Mouse (Mus musculus): Measurements from ENCODE around the gene Dnmt3a.

The Dnmt3a gene

DNA sequence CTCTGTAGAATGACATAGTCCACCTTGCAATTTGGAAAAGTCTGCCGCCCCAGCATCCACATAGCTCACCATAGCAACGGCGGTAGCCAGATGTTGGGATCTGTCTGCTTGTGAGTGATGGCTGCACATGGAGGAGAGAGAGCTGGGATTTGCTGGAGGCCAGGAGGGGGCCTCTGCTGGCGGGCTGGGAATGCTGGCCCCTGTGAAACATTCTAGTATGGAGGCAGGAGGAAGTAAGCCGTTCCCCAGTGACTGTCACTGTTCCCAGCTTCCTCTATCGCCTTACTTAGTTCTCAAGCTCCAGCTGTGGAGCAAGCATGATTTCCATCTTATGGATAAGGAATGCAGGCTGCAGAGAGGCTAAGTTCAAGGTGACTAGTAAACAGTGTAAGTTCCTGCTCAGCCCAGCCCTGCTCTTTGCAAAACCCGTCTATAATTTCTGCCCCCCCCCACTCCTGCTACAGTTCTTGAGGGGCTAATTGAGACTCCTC lies 37.6 kb downstream of the Dnmt3a start:
- Histone ChIP-seq H3K36me3 (ENCODE audit: control insufficient read depth, insufficient read depth, low read length, poor library complexity, severe bottlenecking) (peaks cover 3% of the 10 kb centered on the region; the same call in 1 of the 2 replicates), H3K27me3 (ENCODE audit: control insufficient read depth, insufficient read depth, low read length, poor library complexity, severe bottlenecking) (no peaks in the 10 kb centered on the region)
- no peak for DNase-seq (ENCODE audit: low read depth, low spot score)

DNA sequence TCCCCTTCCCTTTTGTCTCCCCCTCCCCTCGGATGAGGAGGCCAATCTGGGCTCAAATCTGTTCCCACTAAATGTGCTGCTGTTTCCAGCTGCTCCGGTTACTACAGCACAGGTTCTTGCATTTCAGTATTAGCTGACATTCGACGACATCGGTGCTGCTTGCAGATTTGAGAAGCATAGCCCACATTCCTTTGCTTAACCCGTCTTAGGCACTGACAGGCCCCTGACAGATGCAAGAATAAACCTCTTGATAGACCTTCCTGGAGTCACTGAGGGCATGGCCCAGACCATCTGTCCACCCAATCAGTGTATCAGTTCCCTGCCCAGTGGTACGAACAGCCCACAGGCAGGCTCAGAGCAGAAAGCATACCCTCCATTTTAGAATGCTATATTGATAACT lies 38.1 kb downstream of the Dnmt3a start:
- no peak for DNase-seq (ENCODE audit: low read depth, low spot score)
- Histone ChIP-seq H3K36me3 (ENCODE audit: control insufficient read depth, insufficient read depth, low read length, poor library complexity, severe bottlenecking) (peaks cover 3% of the 10 kb centered on the region; the same call in 1 of the 2 replicates), H3K27me3 (ENCODE audit: control insufficient read depth, insufficient read depth, low read length, poor library complexity, severe bottlenecking) (no peaks in the 10 kb centered on the region)

DNA sequence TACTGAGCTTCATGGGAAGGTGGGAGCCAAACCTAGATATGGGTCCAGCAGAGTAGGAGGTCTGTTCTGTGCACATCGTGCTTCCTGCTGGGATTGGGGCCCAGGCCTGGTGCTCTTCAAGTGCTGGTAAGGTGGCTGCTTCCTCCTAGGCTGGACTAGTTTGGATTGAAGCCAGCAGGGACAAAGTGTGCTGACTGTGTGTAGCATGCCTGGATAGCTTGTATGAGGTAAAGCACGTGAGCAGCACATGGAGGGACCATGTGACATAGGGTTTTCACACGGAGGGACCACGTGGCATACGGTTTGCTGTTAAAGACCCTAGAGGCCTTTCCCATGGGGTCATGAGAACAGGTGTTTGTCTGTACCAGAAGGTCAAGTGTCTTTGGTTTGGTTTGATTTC lies 38.5 kb downstream of the Dnmt3a start:
- Histone ChIP-seq H3K27me3 (ENCODE audit: control insufficient read depth, insufficient read depth, low read length, poor library complexity, severe bottlenecking) (no peaks in the 10 kb centered on the region), H3K36me3 (ENCODE audit: control insufficient read depth, insufficient read depth, low read length, poor library complexity, severe bottlenecking) (peaks cover 2% of the 10 kb centered on the region; the same call in 1 of the 2 replicates)
- DNase-seq (ENCODE audit: low read depth, low spot score), result no peak

DNA sequence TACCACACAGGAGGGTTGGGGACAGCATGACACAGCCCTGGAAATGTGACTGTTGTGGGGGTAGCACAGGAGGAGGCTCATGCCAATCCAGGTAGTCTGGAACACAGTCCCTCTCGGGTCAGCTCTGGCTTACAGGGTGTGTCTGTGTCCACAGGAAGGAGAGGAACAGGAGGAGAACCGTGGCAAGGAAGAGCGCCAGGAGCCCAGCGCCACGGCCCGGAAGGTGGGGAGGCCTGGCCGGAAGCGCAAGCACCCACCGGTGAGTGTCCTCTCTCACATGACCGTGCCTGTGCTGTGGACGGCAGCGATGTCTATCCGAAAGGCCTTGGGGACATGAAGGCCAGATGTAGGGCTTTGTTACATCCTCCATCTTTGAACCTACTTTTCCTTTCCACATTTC lies 43.7 kb downstream of the Dnmt3a start:
- no peaks in the 10 kb centered on the region for H3K36me3 ChIP-seq (ENCODE audit: control insufficient read depth, insufficient read depth, low read length, poor library complexity, severe bottlenecking)
- no peaks in the 10 kb centered on the region for H3K27me3 ChIP-seq (ENCODE audit: control insufficient read depth, insufficient read depth, low read length, poor library complexity, severe bottlenecking)
- DNase-seq (ENCODE audit: low read depth, low spot score), result no peak

DNA sequence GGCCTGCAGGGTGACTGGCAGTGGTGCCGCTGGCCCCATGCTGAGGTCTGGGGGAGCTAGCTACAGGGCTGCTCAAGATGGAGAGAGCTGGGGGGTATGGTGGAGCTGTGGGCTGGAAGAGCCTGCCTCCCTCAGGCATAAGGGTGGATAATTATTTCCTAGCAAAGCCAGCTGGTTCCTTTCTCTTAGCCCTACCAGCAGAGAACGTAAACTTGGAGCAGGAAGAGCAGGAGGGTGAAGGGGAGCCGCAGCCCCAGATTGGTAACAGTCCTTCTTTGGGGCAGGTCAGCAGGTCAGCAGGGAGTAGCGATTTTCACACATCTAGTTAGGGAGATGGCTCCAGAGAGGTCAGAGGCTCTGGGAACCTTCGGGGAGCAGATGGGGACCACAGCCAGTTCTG lies 44.4 kb downstream of the Dnmt3a start:
- Histone ChIP-seq H3K27me3 (ENCODE audit: control insufficient read depth, insufficient read depth, low read length, poor library complexity, severe bottlenecking) (no peaks in the 10 kb centered on the region), H3K36me3 (ENCODE audit: control insufficient read depth, insufficient read depth, low read length, poor library complexity, severe bottlenecking) (no peaks in the 10 kb centered on the region)
- no peak for DNase-seq (ENCODE audit: low read depth, low spot score)

DNA sequence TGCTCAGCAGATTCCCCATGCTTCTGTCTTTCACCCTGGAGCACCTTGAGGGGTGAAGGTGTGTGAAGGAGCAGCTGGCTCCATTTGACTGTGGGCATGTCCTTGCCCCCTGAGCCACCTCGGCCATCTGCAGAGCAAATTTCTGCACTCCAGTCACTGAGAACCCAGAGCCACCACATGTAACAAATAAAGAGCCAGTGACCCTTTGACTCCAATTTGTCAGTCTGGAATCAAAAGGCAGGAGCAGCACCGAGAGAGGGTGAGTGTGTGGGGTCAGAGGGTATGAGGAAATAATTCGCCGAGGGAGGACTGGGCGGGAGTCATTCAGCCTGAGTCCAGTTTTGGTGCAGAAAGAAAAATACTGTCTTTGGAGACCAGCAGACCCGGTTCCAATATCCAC lies 44.9 kb downstream of the Dnmt3a start:
- Histone ChIP-seq H3K36me3 (ENCODE audit: control insufficient read depth, insufficient read depth, low read length, poor library complexity, severe bottlenecking) (no peaks in the 10 kb centered on the region), H3K27me3 (ENCODE audit: control insufficient read depth, insufficient read depth, low read length, poor library complexity, severe bottlenecking) (no peaks in the 10 kb centered on the region)
- DNase-seq (ENCODE audit: low read depth, low spot score), result no peak

DNA sequence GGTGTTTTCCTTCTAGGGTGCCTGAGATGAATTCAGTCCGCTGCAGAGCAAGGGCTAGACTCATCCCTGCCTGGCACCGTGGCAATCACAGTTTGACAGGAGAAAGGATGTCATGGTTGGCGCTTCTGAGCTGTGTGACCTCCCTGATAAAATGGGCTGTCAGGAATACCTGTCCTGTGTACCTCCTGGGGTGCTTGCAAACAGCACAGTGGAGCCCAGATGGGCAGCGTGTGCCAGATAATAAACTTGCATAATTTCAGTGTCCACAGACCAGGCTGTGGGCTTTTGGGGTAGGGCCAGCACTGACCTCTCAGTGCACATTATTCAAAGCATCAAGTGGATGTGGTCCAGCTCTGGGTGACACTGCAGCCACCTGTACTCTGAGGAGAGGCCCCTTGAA lies 45.4 kb downstream of the Dnmt3a start:
- DNase-seq (ENCODE audit: low read depth, low spot score), result no peak
- Histone ChIP-seq H3K36me3 (ENCODE audit: control insufficient read depth, insufficient read depth, low read length, poor library complexity, severe bottlenecking) (no peaks in the 10 kb centered on the region), H3K27me3 (ENCODE audit: control insufficient read depth, insufficient read depth, low read length, poor library complexity, severe bottlenecking) (no peaks in the 10 kb centered on the region)

DNA sequence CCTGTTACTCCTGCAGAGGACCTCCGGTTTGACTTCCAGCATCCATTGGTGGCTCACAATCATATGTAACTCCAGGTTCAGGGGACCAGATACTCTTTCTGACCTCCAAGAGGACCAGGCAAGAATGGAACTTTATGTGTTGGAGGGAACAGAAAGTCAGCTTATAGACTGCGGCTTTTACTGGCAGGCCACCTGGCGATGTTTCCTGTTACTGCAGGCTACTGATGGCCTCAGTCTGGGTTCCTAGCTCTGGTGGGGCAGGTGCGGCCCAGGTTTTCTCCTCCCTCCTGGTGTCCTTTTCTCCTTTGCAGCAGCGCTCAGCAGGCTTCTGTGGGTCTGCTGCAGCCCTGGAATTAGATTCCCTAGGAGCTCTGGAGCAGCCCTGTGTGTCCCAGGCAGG lies 46.7 kb downstream of the Dnmt3a start:
- H3K27me3 ChIP-seq (ENCODE audit: control insufficient read depth, insufficient read depth, low read length, poor library complexity, severe bottlenecking), result no peaks in the 10 kb centered on the region
- peak; percentile 69 for DNase-seq (ENCODE audit: low read depth, low spot score)
- H3K36me3 ChIP-seq (ENCODE audit: control insufficient read depth, insufficient read depth, low read length, poor library complexity, severe bottlenecking), result no peaks in the 10 kb centered on the region

DNA sequence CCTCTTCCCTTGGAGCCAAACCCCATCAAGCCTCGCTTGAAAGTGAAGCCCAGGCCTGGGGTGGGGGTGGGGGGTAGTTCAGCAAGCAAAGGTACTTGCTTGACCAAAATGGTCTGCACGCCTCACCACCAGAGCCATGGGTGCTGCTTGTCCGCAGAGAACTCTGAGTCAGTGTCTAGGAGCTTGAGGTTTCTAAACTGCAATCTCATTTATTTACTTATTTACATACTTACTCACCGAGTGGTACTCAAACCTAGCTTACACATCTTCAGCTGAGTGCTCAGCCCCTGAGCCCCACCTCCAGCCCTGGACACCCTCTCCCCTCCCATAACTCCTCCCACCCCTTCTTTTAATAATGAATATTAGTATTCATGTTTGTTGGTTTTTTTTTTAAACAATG lies 48.6 kb downstream of the Dnmt3a start:
- DNase-seq (ENCODE audit: low read depth, low spot score), result no peak
- Histone ChIP-seq H3K36me3 (ENCODE audit: control insufficient read depth, insufficient read depth, low read length, poor library complexity, severe bottlenecking) (no peaks in the 10 kb centered on the region), H3K27me3 (ENCODE audit: control insufficient read depth, insufficient read depth, low read length, poor library complexity, severe bottlenecking) (no peaks in the 10 kb centered on the region)

DNA sequence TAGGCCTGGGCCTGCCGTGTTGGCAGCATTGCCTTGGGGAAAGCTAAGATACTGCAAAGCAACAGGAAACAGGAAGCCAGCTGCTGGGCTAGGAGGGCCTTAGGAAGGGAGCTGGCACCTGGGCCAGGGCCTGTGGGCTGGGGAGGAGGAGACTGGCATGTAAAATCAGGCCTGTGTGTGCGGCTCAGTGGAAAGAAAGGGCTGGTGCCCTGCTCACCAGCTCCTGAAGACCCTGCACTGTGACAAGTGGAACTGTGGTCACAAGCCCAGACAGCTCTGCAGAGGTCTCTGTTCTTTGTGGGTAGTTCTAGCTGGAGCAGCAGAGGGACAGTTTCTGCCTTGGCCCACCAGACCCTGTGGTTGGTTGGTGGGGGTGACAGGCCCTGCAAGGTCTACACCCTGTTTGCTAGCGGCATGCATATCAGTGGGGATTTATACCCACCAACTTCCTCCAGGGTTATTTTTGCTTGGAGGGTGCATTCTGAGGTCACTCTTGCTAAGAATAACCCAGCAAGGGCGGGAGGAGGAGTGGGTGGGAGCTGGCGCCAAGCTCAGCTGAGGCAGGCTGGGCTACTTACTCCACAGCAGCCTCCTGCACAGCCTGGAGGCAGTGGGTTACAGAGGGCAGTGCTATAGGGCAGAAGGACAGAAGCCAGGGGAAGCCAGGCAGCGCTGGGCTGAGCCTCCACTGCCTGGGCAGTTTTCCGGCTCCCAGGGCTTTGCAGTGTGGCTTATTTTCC lies 50.1 kb downstream of the Dnmt3a start:
- peak; percentile 50 for DNase-seq (ENCODE audit: low read depth, low spot score)
- no peaks in the 10 kb centered on the region for H3K27me3 ChIP-seq (ENCODE audit: control insufficient read depth, insufficient read depth, low read length, poor library complexity, severe bottlenecking)

DNA sequence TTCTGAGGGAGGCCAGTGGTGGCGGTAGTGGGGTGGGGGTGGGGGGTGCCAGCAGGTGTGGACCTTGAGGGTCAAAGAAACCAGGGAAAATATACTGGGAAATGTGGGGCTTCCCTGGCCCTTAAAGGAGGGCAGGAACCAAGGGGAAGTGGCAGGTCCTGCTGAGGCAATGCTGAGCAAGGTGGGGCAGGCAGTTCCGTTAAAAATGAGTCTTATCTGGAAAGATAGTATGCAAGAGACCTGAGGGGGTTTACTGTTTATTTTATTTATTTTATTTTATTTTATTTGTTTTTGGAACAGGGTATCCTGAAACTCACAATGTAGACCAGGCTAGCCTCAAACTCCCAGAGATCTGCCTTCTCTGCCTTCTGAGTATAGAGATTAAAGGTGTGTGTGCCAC lies 50.9 kb downstream of the Dnmt3a start:
- Histone ChIP-seq H3K27me3 (ENCODE audit: control insufficient read depth, insufficient read depth, low read length, poor library complexity, severe bottlenecking) (no peaks in the 10 kb centered on the region), H3K36me3 (ENCODE audit: control insufficient read depth, insufficient read depth, low read length, poor library complexity, severe bottlenecking) (no peaks in the 10 kb centered on the region)
- DNase-seq (ENCODE audit: low read depth, low spot score), result no peak

More for the DNA sequence above, 50.1 kb downstream of the Dnmt3a start:
- no peaks in the 10 kb centered on the region for H3K36me3 ChIP-seq (ENCODE audit: control insufficient read depth, insufficient read depth, low read length, poor library complexity, severe bottlenecking)

DNA sequence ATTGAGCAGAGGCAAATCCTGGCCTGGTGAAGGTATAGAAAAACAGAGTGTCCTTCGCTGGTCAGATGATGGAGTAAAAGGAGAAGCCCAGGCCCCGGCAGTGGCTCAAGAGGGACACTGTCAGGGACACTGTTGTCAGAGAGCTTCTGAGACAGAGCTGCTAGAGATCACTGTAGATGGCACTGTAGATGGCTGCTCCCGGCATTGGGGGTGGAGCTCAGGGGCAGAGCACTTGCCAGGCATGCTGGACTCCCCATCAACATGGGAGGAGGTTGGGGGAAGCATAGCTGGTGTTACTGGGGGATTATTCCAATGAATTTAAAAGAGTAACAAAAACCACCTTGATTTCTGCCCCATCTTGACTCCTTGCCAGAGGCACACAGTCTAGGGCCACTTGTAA lies 51.4 kb downstream of the Dnmt3a start:
- no peaks in the 10 kb centered on the region for H3K36me3 ChIP-seq (ENCODE audit: control insufficient read depth, insufficient read depth, low read length, poor library complexity, severe bottlenecking)
- no peak for DNase-seq (ENCODE audit: low read depth, low spot score)
- H3K27me3 ChIP-seq (ENCODE audit: control insufficient read depth, insufficient read depth, low read length, poor library complexity, severe bottlenecking), result no peaks in the 10 kb centered on the region

DNA sequence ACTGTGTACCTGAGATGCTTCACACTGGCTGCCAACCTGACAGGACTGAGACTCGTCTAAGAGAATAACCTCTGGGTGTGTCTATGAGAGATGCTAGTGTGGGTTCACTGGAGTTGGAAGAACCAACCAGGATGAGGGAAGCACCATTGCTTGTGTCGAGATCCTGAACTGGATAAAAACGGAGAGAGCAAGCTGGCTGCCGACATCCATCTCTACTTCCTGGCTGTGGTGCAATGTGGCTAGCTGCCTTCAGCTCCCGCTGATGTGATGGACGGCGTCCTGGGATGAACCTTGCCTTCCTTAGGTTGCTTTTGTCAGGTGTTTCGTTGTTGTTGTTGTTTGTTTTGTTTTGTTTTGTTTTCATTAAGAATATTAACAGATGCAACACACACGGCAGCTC lies 52.0 kb downstream of the Dnmt3a start:
- Histone ChIP-seq H3K36me3 (ENCODE audit: control insufficient read depth, insufficient read depth, low read length, poor library complexity, severe bottlenecking) (no peaks in the 10 kb centered on the region), H3K27me3 (ENCODE audit: control insufficient read depth, insufficient read depth, low read length, poor library complexity, severe bottlenecking) (no peaks in the 10 kb centered on the region)
- no peak for DNase-seq (ENCODE audit: low read depth, low spot score)

DNA sequence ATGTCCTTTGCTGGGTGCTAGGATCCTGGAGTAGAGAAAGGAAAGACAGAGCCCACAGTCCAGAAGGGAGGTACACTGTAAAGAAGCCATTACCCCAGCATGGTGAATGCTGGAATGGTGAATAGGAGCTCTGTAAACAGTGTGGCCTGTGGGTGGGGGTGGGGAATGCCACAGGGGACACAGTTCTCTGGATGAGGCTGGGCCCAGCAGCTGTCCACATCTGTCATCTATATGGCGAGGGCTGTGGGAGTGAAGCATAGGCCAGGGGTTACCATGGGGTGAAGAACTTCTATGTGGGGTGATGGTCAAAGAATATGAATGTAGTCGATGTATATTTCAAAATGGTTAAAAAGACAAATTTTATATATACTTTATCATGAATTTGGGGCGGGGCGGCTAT lies 52.9 kb downstream of the Dnmt3a start:
- no peaks in the 10 kb centered on the region for H3K27me3 ChIP-seq (ENCODE audit: control insufficient read depth, insufficient read depth, low read length, poor library complexity, severe bottlenecking)
- no peaks in the 10 kb centered on the region for H3K36me3 ChIP-seq (ENCODE audit: control insufficient read depth, insufficient read depth, low read length, poor library complexity, severe bottlenecking)
- no peak for DNase-seq (ENCODE audit: low read depth, low spot score)

DNA sequence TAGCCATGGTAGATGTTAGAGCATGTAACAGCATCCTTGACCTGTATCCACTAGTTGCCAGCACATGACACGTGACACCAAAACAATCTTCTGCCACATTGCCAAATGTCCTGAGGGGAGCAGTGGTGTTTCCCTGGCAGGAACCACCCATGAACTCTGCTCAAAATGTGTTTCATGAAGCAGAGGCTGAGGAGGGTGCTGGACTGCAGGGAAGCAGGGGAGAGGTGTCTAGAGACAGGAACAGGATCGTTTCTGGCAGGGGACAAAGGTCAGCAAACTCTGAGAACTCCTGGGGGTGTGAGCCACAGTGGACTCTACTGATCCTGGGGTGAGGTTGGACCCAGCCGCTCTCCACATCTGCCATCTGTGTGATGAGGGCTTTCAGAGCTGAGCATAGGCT lies 53.7 kb downstream of the Dnmt3a start:
- Histone ChIP-seq H3K36me3 (ENCODE audit: control insufficient read depth, insufficient read depth, low read length, poor library complexity, severe bottlenecking) (no peaks in the 10 kb centered on the region), H3K27me3 (ENCODE audit: control insufficient read depth, insufficient read depth, low read length, poor library complexity, severe bottlenecking) (no peaks in the 10 kb centered on the region)
- no peak for DNase-seq (ENCODE audit: low read depth, low spot score)

DNA sequence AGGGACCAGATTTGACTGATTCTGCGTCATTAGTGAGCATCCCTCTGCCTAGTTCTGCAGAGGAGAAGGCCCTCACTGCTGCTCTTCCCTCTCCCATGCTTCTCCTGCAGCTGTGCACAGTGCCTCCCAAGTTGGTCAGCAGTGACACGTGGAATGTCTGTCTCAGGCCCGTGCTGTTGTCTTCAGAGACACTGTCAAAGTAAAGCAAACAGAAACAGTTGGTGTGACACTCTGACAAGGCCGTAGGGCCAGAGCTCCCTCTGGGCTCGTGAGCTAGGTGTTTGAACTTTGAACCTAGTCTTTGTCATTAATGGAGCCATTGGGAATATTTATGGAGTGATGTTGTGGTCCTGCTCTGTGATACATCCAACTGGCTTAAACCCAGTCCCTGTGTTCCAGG lies 54.2 kb downstream of the Dnmt3a start:
- Histone ChIP-seq H3K36me3 (ENCODE audit: control insufficient read depth, insufficient read depth, low read length, poor library complexity, severe bottlenecking) (no peaks in the 10 kb centered on the region), H3K27me3 (ENCODE audit: control insufficient read depth, insufficient read depth, low read length, poor library complexity, severe bottlenecking) (no peaks in the 10 kb centered on the region)
- no peak for DNase-seq (ENCODE audit: low read depth, low spot score)

All from splenic B cell, adult 2 months (primary cell).